Mouse (Mus musculus): ENCODE results near the gene Atp6v1e2.

DNA sequence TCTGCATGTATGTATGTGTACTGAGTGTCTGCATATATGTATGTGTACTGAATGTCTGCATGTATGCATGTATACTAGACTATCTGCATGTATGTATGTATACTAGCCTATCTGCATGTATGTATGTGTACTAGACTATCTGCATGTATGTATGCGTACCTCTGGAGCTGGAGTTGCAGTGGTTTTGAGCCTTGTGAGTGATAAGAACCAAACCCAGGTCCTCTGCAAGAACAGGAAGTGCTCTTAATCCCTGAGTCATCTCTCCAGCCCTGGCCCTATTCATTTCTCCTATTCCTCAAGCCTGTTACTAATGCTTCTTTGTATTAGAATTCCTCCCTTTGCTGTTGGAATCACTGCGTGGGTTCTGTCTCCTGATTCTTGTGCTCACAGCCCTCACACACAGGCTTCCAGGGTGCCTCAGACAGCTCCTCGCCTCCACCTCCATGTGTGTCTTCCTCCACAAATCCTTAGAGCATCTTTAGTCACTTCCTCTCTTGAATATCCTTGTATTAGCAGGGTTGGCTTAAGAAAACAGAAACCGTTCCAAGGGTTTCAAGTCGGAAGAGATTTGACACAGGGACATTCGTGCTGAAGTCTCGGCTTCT lies 34.6 kb downstream of the Atp6v1e2 start:
- TF ChIP-seq CTCF (IDR thresholded peaks at IDR 0.05; ENCODE audit: borderline replicate concordance, insufficient read depth, low read length) (no peak), POLR2A (IDR thresholded peaks at IDR 0.05; ENCODE audit: low read depth, low read length) (no peak)

Data from embryonic fibroblast, embryonic 13.5 days (primary cell).